Mouse (Mus musculus): Measurements from ENCODE around the gene Mtch1. TPM values are rescaled to one million over a fixed set of nuclear protein-coding genes. Genes with fewer than 3 reads are reported as not detected.
"Not testable (repeated sequence)": the region's sequence is repeated elsewhere in the genome, so short reads cannot be mapped to it uniquely, and the experiment has no call there.

Gene Mtch1
- polyA plus RNA-seq, 1 experiment from 2014 or later = 224 TPM

DNA sequence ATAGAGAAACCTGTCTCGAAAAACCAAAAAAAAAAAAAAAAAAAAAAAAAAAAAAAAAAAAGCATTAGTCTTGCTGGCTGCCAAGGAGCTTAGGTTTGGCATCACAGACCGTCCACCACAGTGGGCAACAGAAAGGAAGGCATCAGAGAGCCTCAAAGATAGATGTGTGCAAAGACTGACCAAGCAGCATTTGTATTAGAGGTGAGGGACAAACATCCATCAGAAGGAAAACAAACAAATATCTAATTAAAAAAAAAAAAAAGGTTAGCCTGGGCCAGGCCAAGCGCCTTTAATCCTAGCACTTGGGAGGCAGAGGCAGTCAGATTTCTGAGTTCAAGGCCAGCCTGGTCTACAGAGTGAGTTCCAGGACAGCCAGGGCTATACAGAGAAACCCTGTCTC is 30.4 kb downstream of the Mtch1 start, which contains the start of gene Pi16:
Pi16 (plus strand) TSS at position 301 of the 400 bp plus-strand sequence.
- H3K9ac ChIP-seq; H3K36me3 ChIP-seq; H3K4me3 ChIP-seq; H3K27me3 ChIP-seq; H3K4me2 ChIP-seq; ATAC-seq (replicated peaks; ENCODE audit: insufficient number of reproducible peaks, insufficient read depth, low FRiP score, low read depth); H3K9me3 ChIP-seq (replicated peaks): not testable (repeated sequence)
- Histone ChIP-seq H3K4me1 (replicated peaks) (peaks cover 17% of the 10 kb centered on the region), H3K27ac (peak within 1 kb of the TSS; percentile 61)
- WGBS = 86% methylated on average over 3 of the region's 3 CpGs

DNA sequence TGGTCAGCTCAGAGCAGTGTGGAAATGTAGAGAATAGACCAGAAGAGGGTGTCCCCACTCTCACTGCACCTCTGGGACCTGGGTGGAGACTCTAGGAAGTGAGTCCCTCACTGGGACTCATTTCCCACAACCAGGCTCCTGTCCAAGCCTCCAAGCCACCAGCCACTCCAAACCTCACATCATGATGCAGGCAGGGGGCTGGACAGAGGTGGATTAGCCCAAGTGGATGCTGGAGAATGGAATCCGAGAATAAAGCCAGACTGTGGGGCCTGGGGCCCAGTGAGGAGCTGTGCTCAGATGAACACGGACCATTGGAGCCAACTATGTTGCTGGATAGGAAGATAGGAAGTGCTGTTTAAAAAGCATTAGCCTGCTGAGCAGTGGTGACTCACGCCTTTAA is 30.8 kb downstream of the Mtch1 start:
- no peak overlapping the region for H3K9ac ChIP-seq
- no peak overlapping the region for H3K4me2 ChIP-seq
- H3K27ac ChIP-seq = peak overlapping the region; percentile 61
- WGBS = 46% methylated on average over 3 of the region's 3 CpGs
- H3K27me3 ChIP-seq = peaks cover 4% of the 10 kb centered on the region
- no peak for ATAC-seq (replicated peaks; ENCODE audit: insufficient number of reproducible peaks, insufficient read depth, low FRiP score, low read depth)
- H3K4me1 ChIP-seq (replicated peaks) = peaks cover 13% of the 10 kb centered on the region
- H3K4me3 ChIP-seq = no peak overlapping the region
- no peaks in the 10 kb centered on the region for H3K9me3 ChIP-seq (replicated peaks)
- H3K36me3 ChIP-seq = no peaks in the 10 kb centered on the region

DNA sequence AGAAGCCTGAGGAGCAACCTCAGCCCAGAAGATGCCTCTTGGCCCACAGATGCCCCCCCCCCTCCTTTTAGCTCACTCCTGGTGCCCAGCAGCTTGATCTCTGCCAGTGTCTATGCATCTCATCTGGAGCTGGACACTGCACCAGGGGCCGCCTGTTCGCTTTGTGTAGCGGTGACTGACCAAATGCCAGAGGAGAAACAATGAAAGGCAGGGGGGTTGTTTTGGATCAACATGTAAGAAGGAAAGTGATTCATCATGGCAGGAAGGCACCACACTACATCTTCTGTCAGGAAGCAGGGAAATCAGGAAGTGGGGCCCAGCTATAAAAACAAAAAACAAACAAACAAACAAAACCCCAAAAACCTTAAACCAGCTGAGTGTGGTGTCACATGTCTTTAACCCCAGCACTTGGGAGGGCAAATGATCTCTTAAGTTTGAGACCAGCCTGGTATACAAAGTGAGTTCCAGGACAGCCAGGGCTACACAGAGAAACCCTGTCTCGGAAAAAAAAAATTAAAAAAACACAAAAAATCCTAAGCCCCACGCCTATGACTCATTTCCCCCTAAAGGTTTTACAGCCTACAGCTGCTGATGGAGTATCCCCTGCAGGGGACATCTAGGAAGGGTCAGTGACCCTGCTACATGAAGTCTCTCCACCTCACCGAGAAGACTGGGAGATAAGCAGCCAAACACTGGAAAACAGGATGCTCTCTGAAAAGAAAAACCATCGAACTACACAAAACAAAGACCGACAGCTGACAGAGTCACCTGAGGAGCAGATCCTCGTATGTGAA is 31.9 kb downstream of the Mtch1 start:
- Histone ChIP-seq H3K4me2 (no peak overlapping the region), H3K9ac (no peak overlapping the region), H3K9me3 (replicated peaks) (no peaks in the 10 kb centered on the region), H3K4me3 (no peak overlapping the region), H3K27me3 (no peaks in the 10 kb centered on the region), H3K27ac (peak overlapping the region; percentile 61), H3K4me1 (replicated peaks) (peaks cover 11% of the 10 kb centered on the region), H3K36me3 (no peaks in the 10 kb centered on the region)
- ATAC-seq (replicated peaks; ENCODE audit: insufficient number of reproducible peaks, insufficient read depth, low FRiP score, low read depth) = no peak
- 55% methylated on average over 9 of the region's 9 CpGs for WGBS

DNA sequence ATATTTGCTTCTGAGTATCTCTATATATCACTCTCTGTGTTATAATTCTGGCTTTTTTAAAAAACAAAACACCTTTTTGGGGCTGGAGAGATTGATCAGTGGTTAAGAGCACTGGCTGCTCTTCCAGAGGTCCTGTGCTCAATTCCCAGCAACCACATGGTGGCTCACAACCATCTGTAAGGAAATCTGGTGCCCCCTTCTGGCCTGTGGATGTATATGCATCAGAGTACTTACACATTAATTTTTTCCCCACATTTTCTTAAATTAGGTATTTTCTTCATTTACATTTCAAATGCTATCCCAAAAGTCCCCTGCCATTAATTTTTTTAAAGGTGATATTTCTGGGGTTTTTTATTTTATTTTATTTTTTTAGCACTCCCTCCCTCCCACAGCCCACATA is 34.4 kb downstream of the Mtch1 start:
- Histone ChIP-seq H3K27ac (no peak overlapping the region), H3K4me3 (no peak overlapping the region), H3K27me3 (no peaks in the 10 kb centered on the region), H3K9me3 (replicated peaks) (no peaks in the 10 kb centered on the region), H3K4me1 (replicated peaks) (0 out of 2 replicates have a peak, but pooled peaks cover 5% of the 10 kb centered on the region), H3K36me3 (no peaks in the 10 kb centered on the region), H3K9ac (no peak overlapping the region), H3K4me2 (no peak overlapping the region)
- ATAC-seq (replicated peaks; ENCODE audit: insufficient number of reproducible peaks, insufficient read depth, low FRiP score, low read depth) = no peak

DNA sequence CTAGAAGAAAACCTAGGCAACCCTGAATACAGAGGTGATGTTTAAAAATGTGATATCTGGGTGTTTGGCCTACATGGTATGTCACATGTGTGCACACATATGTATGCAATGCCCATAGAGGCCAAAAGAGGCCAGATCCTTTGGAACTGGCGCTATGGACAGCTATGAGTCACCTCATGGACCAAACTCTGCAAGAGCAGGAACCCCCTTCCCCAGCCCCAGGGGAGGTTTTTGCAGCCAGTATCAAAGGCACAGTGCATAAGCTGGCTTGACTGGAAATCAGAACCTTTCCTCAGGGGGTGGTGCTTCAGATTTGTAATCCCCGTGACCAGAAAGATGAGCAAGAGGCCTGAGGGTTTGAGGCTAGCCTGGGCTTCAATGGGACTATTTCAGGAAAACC is 35.7 kb downstream of the Mtch1 start:
- 0 out of 2 replicates have a peak, but pooled peaks cover 5% of the 10 kb centered on the region for H3K4me1 ChIP-seq (replicated peaks)
- no peaks in the 10 kb centered on the region for H3K9me3 ChIP-seq (replicated peaks)
- H3K27me3 ChIP-seq = no peaks in the 10 kb centered on the region
- no peak overlapping the region for H3K27ac ChIP-seq
- H3K4me3 ChIP-seq = no peak overlapping the region
- H3K4me2 ChIP-seq = no peak overlapping the region
- H3K36me3 ChIP-seq = no peaks in the 10 kb centered on the region
- H3K9ac ChIP-seq = no peak overlapping the region
- no peak for ATAC-seq (replicated peaks; ENCODE audit: insufficient number of reproducible peaks, insufficient read depth, low FRiP score, low read depth)
- WGBS = 86% methylated on average over 2 of the region's 2 CpGs

DNA sequence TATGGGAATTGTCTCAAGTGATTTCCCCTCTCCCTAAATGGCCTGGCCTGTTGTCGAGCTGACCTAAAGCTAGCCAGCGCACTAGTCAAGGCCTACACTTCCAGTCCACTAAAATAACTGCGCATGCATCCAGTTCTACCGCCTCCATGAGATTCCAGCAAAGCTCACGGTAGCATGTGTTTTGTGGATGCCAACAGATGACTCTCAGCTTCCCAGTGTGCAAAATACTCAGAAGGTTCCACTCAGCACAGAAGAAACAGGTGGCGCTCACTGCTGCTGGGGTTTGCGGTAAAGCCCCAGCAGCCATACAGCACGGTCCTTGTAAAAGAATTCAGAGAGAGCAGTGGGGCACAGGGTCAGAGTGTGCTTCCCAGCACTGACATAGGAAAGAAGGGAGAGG is 36.1 kb downstream of the Mtch1 start:
- WGBS = 86% methylated on average over 8 of the region's 8 CpGs
- no peaks in the 10 kb centered on the region for H3K27me3 ChIP-seq
- no peak for ATAC-seq (replicated peaks; ENCODE audit: insufficient number of reproducible peaks, insufficient read depth, low FRiP score, low read depth)
- no peaks in the 10 kb centered on the region for H3K36me3 ChIP-seq
- no peak overlapping the region for H3K9ac ChIP-seq
- H3K27ac ChIP-seq = no peak overlapping the region
- H3K4me1 ChIP-seq (replicated peaks) = 0 out of 2 replicates have a peak, but pooled peaks cover 1% of the 10 kb centered on the region
- H3K4me2 ChIP-seq = no peak overlapping the region
- H3K4me3 ChIP-seq = no peak overlapping the region
- H3K9me3 ChIP-seq (replicated peaks) = no peaks in the 10 kb centered on the region

DNA sequence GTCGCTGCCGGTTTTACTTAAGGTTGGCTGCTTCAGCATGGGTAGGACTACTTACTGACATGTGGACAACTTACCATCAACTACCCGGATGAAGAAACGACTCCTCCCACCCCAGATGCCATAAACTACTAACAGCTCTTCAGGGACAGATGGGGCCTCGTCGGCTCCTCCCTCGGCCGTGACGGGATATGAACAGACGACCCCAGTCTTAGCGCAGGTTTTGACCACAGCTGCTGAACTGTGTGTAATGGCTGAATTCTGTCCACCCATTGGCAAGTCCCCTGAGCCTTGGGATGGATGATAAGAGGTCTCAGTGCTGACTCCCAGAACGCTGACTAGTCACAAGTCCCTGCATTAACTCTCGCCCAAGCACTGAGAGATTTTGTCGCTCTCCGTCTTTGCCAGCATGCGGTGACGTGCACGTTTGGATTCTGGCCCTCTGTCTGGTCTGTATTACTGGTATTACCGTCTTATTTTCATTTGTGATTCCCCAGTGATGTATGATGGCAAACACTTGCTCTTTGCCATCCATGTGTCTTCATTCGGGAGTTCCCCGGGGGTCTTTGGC is 37.6 kb downstream of the Mtch1 start:
- Histone ChIP-seq H3K36me3 (no peaks in the 10 kb centered on the region), H3K9ac (no peak overlapping the region), H3K27ac (no peak overlapping the region), H3K9me3 (replicated peaks) (no peaks in the 10 kb centered on the region), H3K4me1 (replicated peaks) (peaks cover 9% of the 10 kb centered on the region), H3K27me3 (no peaks in the 10 kb centered on the region), H3K4me3 (no peak overlapping the region), H3K4me2 (no peak overlapping the region)
- ATAC-seq (replicated peaks; ENCODE audit: insufficient number of reproducible peaks, insufficient read depth, low FRiP score, low read depth) = no peak
- 70% methylated on average over 21 of the region's 21 CpGs for WGBS

DNA sequence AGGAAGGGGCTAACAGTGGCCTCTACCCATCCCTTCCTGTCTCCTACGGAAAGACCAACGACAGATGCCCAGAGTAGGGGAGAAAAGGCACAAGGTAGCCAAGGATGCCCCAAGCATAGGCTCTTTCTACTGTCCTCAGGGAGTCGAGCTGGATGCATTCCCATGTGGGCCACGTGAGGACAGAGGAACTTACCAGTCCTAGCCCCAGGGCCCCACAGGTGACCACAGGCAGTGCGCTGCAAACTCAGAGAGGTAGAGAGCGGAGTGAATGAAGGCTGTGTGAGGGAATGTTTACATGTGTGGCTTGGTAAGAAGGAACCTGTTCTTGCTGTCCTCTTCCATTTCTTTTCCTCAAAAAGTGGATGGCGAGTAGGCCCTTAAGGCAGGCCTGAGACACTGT is 41.9 kb downstream of the Mtch1 start:
- Histone ChIP-seq H3K4me1 (replicated peaks) (peaks cover 27% of the 10 kb centered on the region), H3K27ac (no peak overlapping the region), H3K27me3 (no peaks in the 10 kb centered on the region), H3K9ac (no peak overlapping the region), H3K4me3 (no peak overlapping the region), H3K4me2 (no peak overlapping the region; the same call in 1 of the 2 replicates), H3K36me3 (peaks cover 7% of the 10 kb centered on the region; the same call in 1 of the 2 replicates), H3K9me3 (replicated peaks) (no peaks in the 10 kb centered on the region)
- no peak; the same call in 1 of the 2 replicates for ATAC-seq (replicated peaks; ENCODE audit: insufficient number of reproducible peaks, insufficient read depth, low FRiP score, low read depth)
- 54% methylated on average over 7 of the region's 7 CpGs for WGBS

DNA sequence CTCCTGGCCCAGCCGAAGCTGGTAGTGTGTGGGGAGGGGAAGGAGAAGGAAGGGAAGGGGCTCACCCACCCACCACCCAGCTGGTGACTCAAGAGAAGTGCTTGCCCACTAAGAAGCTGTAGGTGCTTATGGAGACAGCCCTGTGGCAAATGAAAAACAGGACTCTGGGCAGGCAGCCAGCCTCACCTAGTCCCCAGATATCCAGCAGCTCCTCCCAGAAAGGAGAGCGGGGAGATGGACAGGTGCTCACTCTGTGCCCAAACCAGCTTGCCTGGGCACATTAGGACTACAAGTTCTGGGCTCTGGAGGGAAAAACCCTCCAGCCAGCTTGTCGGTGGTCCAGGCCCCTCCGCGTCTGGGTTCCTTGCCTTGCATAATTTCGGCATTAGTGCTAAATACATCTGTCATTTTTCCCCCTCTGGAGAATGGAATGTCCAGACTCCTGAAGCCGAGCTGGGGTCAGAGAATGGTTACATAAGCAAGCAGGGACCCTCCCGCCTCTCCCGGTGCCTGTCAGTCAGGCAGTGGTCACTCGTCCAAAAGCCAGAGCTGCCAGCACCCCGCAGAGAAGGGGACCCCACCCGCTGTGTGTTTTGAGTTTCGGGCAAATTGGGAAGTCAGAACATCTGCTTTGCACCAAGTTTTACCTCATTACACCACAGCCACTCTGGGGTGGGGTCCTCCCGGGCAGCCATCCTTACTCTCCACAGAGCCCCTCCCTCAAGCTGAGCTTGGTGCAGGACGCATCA is 42.5 kb downstream of the Mtch1 start:
- Histone ChIP-seq H3K27ac (no peak overlapping the region; the same call in 1 of the 2 replicates), H3K9ac (no peak overlapping the region), H3K4me2 (peak overlapping the region; percentile 10; the same call in 1 of the 2 replicates), H3K27me3 (no peaks in the 10 kb centered on the region), H3K4me3 (no peak overlapping the region), H3K4me1 (replicated peaks) (peaks cover 27% of the 10 kb centered on the region), H3K36me3 (peaks cover 11% of the 10 kb centered on the region; the same call in 1 of the 2 replicates), H3K9me3 (replicated peaks) (no peaks in the 10 kb centered on the region)
- ATAC-seq (replicated peaks; ENCODE audit: insufficient number of reproducible peaks, insufficient read depth, low FRiP score, low read depth) = no peak; the same call in 1 of the 2 replicates
- 11% methylated on average over 15 of the region's 15 CpGs for WGBS

DNA sequence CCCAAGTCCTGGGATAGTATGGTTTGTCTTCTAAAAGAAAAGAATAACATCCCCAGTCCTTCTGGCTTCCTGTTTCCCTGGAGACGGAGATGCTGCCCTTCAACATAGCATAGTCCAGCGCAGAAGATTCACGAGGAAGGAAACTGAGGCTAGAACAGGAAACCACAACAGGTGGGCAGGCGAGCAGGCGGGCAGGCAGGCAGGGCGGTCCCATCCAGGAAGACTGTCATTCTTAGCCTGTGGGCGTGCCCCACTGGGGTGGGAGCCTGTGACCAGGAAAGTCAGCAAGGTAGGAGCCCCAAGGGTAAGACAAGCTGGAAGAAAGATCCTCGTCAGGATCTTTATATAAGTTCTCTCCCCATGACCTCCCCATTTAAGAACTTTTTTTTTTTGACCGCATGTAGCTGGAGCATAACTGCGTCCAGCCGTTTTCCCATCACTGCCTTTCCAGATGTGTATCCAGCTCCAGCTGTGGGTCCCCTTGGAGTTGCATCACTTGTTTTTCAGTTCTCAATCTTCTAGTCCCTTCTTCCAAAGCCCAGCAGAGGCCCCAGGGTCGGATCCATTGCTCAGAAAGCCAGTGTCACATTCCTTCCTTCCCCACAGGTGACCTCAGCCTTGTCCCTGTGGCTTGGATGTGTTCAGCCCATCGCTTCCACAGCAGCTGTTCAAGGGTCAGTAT is 43.2 kb downstream of the Mtch1 start:
- peaks cover 17% of the 10 kb centered on the region; the same call in 1 of the 2 replicates for H3K36me3 ChIP-seq
- ATAC-seq (replicated peaks; ENCODE audit: insufficient number of reproducible peaks, insufficient read depth, low FRiP score, low read depth) = no peak
- H3K9ac ChIP-seq = no peak overlapping the region
- H3K4me1 ChIP-seq (replicated peaks) = peaks cover 31% of the 10 kb centered on the region
- H3K9me3 ChIP-seq (replicated peaks) = no peaks in the 10 kb centered on the region
- H3K4me3 ChIP-seq = no peak overlapping the region
- H3K4me2 ChIP-seq = peak overlapping the region; percentile 10; the same call in 1 of the 2 replicates
- peak overlapping the region; percentile 3; the same call in 1 of the 2 replicates for H3K27ac ChIP-seq
- WGBS = 45% methylated on average over 13 of the region's 13 CpGs
- H3K27me3 ChIP-seq = no peaks in the 10 kb centered on the region

DNA sequence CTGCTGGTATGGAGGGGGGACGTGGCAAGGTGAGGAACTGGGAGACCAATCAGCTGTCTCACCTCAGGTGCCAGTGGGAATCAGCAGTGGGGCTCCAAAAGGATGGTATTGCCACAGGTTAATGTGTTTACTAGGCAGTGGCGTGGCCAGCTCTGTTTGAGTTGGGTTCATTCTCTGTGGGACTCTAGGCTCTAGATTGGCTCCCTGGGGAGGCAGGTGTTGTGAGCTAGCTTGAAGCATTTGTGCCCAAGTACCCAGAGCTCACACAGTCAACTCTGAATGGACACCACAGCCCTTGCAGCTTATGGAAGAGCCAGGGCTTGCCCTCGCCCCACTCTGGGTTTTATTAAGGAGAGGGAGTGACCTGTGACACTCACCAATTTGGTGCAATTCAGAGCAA is 43.9 kb downstream of the Mtch1 start:
- H3K4me1 ChIP-seq (replicated peaks) = peaks cover 31% of the 10 kb centered on the region
- no peaks in the 10 kb centered on the region for H3K27me3 ChIP-seq
- peaks cover 19% of the 10 kb centered on the region; the same call in 1 of the 2 replicates for H3K36me3 ChIP-seq
- H3K4me2 ChIP-seq = no peak overlapping the region
- 80% methylated on average over 3 of the region's 3 CpGs for WGBS
- ATAC-seq (replicated peaks; ENCODE audit: insufficient number of reproducible peaks, insufficient read depth, low FRiP score, low read depth) = no peak
- no peak overlapping the region for H3K9ac ChIP-seq
- H3K9me3 ChIP-seq (replicated peaks) = no peaks in the 10 kb centered on the region
- H3K27ac ChIP-seq = peak overlapping the region; percentile 3; the same call in 1 of the 2 replicates
- no peak overlapping the region for H3K4me3 ChIP-seq
